Mouse (Mus musculus) cerebral cortex, adult 2 months (tissue): ENCODE measurements around the gene Cald1.

Source experiments
- WGBS: fragments of 180-500 bp; shearing (Covaris S2); methylation state at CpG from one replicate; pipeline ENCODE4 v1.1.7; 2018; 5-methylcytosine and 5-hydroxymethylcytosine counted together

Gene Cald1

DNA sequence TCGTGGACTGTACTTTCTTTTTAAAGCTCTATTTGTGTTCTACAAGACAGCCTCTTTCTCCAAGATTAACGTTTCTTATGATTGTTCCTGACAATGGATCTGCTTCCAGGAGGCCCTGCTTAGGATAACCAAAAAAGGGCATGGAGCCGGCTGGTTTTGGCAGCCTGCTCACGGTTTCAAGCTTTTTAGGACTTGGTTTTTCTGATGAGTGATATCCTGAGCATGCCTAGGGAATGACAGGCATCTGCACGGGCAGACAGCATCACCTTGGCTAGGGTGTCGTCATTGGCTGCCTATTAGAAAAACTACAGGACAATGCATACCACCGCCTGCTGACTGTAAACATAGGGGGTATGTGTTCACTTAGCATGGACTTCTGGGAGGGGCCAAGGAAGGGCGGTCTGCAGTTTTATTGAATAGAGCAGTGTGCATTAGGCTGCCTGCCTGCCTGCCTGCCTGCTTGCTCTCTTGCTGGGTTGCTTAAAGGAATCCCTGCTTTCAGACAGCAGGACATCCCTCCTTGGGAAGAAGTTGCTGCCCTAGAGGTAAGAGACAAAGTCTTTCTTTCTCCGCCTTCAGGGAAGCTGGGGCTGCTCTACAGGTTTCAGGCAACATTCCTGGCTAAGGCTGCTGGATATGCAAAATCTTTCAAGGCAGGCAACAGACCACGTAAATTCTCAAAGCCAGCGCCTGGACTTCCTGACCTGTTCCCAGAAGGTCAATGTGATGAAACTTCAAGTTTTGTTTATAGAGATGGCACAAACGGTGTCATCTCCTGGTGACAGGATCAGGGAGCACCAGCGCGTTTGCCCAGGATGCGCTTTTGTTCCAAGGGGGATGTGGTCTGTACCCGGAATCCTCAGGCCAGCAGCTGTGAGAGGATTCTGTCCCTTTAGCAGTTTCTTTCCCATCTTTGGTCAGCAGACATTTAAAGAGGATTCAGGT, at the start of gene Cald1:
Gene Cald1, plus strand, starts transcription at position 380 of the 945 bp plus-strand sequence.
- WGBS: 38% methylated on average over 16 of the region's 16 CpGs

DNA sequence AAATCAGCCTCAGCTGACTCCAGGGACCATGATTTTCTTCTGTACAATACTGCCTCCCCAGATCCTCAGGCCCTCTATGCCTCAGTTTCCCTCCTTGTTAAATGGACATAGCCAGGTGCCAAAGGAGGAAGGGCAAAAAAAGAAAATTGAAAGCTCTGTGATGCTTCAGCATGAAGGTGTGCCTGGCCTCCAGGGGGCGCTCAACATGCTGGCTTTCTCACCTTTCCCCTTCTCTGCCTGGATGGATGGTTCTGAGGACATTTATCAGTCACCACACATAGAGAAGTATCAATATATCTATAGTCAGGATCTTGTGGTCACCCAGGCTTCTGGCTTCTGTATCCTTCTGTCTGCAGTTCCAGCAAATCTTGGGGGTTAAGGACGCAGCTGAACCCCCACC, 49.3 kb upstream of the Cald1 start:
- WGBS: 51% methylated on average over 2 of the region's 2 CpGs

GRCm38 (mm10) chr6:34552489-34553157, 45.7 kb upstream of the Cald1 start:
- 78% methylated on average over 4 of the region's 4 CpGs for WGBS

DNA sequence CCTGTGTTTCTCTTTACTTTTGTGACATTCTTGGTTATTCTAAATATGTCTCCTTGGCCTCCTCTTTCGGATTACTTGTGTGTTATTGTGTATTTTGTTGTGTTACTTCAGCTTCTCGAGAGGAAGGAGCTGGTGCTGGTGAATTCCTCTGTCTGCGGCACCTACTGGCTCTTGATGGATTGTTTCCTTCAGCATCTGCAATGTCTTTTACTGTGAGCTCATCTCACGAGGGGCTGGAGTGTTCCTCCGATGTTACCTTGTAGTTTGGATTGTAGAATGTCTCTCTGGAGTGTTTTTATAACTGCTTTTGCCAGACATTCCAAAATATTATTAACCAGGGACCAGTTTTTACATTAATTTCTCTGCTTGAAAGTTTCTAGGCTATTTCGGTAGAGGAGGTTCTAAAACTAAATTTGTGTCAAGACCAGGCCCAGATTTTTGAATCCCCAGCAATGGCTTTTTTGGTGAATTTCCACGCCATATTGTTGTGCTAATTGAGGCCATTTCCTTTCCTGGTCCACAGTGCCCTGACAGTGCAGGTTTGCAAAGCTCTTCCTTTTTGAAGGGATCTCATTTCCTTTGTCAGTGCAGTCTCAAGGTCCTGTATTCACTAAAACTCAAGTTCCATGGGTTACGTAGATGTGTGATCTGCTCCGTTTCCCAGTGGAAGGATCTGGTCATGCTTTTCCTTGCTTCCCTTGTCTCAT, 43.9 kb upstream of the Cald1 start:
- WGBS: 90% methylated on average over 9 of the region's 9 CpGs

GRCm38 (mm10) chr6:34559521-34559920, 38.8 kb upstream of the Cald1 start:
- WGBS: 95% methylated on average over 4 of the region's 4 CpGs

DNA sequence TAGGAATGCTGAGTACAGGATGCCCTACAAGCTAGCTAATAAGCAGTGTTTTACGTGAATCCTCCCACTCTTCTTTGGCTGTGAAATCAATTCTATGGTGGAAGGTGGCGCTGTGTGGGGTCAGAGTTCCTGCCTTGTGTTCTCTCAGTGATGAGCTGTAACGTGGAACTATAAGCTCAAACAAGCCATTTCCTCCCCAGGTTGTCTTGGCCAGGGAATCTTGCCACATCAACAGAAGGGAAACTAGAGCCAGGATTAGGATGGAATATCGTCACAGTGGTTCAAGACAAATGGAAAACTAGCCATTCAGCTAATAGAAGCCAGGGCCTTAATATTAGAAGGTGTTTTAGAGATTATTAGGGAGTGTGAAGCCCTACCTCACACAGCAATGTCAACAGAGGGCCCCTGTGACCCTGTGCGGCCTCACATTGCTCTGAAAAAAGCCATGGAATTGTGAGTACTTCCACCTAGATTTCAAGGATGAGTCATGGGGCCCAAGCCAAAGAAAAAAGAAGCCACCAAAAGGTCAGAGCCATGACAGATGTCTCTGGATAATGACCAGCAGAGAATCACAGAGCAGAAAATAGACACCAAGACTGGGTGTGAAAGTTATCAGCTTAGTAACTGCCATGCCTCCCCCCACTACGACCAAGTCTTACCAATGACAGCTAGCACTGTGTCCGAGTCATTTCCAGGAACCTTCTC, 33.0 kb upstream of the Cald1 start:
- 92% methylated on average over 7 of the region's 7 CpGs for WGBS

DNA sequence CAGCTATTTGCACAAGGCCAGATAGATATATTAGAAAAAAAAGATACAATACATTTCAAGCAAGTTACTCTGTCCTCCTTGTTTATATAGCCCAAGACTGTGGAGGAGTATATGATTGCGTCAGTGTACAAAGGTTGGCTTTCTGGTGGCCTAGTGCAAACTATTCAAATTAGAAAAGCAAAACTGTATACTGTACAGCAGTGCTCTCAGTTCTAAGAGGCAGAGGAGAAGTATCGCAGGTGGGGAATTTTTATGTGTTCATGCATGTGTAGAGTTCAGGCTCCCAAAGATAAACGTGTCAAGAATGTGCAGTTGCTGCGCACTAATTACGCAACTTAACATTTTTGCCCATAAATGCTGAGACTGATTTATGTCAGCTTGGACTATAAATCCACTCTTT, 31.0 kb upstream of the Cald1 start:
- 96% methylated on average over 5 of the region's 5 CpGs for WGBS

DNA sequence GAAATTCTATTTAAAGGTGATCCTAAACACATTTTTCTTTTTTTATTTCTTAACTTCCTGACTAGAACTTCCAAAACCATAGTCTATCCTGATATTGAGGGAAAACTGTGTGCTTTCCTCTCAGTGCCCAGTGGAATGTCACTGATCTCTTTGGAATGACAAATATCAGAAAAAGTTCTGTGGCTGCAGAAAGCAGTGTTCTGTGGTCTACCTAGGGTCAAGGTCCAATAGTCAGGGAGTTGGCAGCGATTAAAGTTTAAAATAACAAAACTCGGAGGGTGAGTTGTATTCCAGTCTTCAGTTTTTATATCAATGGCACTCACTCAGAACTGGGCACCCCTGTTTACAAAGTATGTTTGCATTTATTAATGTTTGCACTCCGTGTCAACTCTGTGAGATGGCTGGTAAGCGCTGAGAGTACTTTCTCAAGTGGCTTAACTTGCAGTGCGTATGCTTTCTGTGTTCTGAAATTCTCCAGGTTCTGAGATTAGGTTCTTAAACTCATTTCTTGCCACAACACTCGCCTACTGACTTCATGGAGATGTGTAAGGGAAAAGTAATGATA, 18.7 kb upstream of the Cald1 start:
- WGBS: 93% methylated on average over 6 of the region's 6 CpGs

- 71% methylated on average over 5 of the region's 5 CpGs for WGBS
Observed at GRCm38 (mm10) chr6:34583365-34583764, 14.9 kb upstream of the Cald1 start.

GRCm38 (mm10) chr6:34588066-34588465, 10.2 kb upstream of the Cald1 start:
- 33% methylated on average over 4 of the region's 4 CpGs for WGBS

DNA sequence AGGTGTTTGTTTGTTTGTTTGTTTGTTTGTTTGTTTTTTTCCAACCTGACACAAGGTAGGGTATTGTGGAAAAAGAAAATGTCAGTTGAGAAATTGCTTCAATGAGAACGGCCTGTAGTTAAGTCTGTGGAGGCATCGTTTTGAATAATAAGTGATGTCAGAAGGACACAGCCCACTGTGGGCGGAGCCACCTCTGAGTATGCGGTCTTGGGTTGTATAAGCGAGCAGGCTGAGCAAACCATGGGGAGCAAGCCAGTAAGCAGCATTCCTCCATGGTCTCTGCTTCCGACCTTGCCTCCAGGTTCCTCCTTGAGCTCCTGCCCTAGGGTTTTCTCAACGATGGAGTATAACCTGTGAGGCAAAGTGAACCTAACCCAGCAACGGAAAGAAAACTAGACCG, 7.6 kb upstream of the Cald1 start:
- WGBS: 92% methylated on average over 9 of the region's 9 CpGs

DNA sequence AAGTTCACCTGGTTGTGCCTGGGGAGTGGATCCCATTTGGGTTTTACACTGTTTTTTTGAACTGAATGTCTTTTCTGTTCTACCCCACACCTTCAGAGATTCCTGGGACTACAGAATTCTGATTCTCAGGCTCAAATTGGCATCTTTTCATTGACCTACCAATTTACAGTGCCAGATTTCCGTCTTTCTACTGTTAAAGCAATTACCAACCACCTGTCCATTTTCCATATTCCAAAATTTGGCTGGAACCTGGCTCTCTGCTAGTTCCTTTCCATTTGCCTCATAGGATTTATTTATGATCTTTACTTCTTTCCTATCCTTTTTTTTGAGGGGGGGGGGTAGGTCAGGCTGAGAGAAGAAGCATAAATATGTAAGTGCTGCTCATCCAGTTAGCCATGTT, 4.9 kb upstream of the Cald1 start:
- 94% methylated on average over 1 of the region's 1 CpGs for WGBS

DNA sequence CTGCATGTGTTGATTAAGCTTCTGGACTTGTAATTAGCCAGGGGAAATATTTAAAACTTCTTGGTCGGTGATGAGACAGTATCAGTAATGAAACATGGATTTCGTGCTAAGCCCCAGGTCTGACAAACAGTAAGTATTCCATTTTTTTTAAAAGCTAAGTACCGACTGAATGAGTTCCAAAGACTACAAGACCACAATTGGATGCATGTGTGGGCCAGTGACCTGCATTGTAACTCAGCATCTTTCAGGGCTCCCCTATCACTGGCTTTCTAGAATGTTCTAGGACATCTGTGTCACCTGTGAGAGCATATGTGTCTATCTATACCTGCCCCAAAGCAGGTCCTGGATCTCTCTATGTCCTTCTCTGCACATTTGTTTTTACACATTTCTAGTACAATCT, 984 bp upstream of the Cald1 start:
- WGBS: 70% methylated on average over 3 of the region's 3 CpGs

GRCm38 (mm10) chr6:34599171-34599570, 871 bp downstream of the Cald1 start:
- 31% methylated on average over 9 of the region's 9 CpGs for WGBS

- 52% methylated on average over 10 of the region's 10 CpGs for WGBS
Observed at GRCm38 (mm10) chr6:34599631-34600111, 1.4 kb downstream of the Cald1 start.

GRCm38 (mm10) chr6:34600850-34601249, 2.5 kb downstream of the Cald1 start:
- 70% methylated on average over 4 of the region's 4 CpGs for WGBS

DNA sequence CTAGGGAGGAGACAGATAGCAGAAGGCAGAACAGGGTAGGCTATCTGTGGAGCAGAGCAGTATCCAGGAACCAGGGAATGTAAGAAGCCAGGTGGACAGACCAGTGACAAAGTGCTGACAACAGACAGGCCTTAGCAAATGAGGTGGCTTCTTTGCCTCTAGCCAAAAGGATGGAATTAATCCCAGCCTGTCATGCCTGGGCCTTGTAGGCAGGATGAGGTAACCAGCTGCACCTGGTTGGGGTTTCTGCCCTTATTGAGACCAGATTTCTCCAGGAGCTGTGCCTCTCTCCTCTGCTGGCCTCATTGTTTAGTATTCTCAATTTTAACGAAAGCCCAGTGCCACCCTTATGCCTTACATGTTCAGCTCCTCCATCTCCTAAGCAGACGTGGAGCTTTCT, 3.8 kb downstream of the Cald1 start:
- 93% methylated on average over 2 of the region's 2 CpGs for WGBS

DNA sequence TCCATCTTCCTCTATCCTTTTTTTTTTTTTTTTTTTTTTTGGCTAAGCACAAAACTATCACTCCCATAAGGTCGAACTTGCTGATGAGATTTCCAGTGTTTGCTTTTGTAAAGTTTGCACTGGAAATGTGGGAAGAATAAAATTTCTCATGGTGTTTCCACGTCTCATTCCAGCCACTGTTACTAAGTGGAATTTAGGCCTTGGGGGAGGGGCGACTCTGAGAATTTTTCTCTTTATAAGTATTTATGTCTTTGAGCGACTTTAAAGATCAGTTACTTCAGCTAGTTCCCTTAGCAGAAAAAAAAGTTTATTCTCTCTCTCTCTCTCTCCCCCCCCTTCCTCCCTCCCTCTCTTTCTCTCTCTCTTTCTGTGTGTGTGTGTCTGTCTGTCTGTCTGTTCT, 8.1 kb downstream of the Cald1 start:
- WGBS: 75% methylated on average over 4 of the region's 4 CpGs

- WGBS: 93% methylated on average over 3 of the region's 3 CpGs
Observed at GRCm38 (mm10) chr6:34608603-34609002, 10.3 kb downstream of the Cald1 start.

GRCm38 (mm10) chr6:34609892-34610829, 11.9 kb downstream of the Cald1 start:
- WGBS: 58% methylated on average over 24 of the region's 24 CpGs
